Mouse (Mus musculus) stomach, embryonic 14.5 days (tissue): ENCODE results near the gene Txnrd2. TPM values are rescaled to one million over a fixed set of nuclear protein-coding genes. Genes with fewer than 3 reads are reported as not detected.

Experiments used
- ATAC-seq: fragments of 200-750 bp; cut with Nextera tagmentation; 2 replicates; pipeline ENCODE4 v1.8.0; 2017; ENCODE audit warnings: low read depth, moderate TSS enrichment; ENCODE audit not compliant: insufficient number of reproducible peaks, insufficient read depth, low FRiP score
- H3K27ac ChIP-seq: fragments of 300-500 bp; sonication (generic); 2 replicates; pipeline ENCODE4 v1.5.1; 2014; ENCODE audit warnings: mild to moderate bottlenecking, low read length, moderate library complexity, mixed read lengths
- H3K27me3 ChIP-seq: fragments of 300-500 bp; sonication (generic); 2 replicates; pipeline ENCODE4 v1.6.1; 2014; ENCODE audit warnings: low read length, control low read depth, mixed read lengths; ENCODE audit not compliant: control insufficient read depth, insufficient read depth
- H3K36me3 ChIP-seq: fragments of 300-500 bp; sonication (generic); 2 replicates; pipeline ENCODE4 v1.6.1; 2014; ENCODE audit warnings: mild to moderate bottlenecking, control low read depth, low read length, moderate library complexity, mixed read lengths; ENCODE audit not compliant: control insufficient read depth, insufficient read depth
- H3K4me1 ChIP-seq: fragments of 300-500 bp; sonication (generic); 2 replicates; pipeline ENCODE4 v1.6.1; 2014; ENCODE audit warnings: low read length, control low read depth, mixed read lengths; ENCODE audit not compliant: control insufficient read depth, insufficient read depth
- H3K4me2 ChIP-seq: fragments of 300-500 bp; sonication (generic); replicated peaks from 2 replicates; pipeline ENCODE4 v1.6.1; 2014; ENCODE audit warnings: low read depth, low read length, control low read depth
- H3K4me3 ChIP-seq: fragments of 300-500 bp; sonication (generic); 2 replicates; pipeline ENCODE4 v1.5.1; 2014; ENCODE audit warnings: low read depth, low read length, control low read depth
- H3K9ac ChIP-seq: fragments of 300-500 bp; sonication (generic); replicated peaks from 2 replicates; pipeline ENCODE4 v1.6.1; 2014; ENCODE audit warnings: low read depth, mild to moderate bottlenecking, control low read depth, low read length, moderate library complexity, mixed read lengths
- H3K9me3 ChIP-seq: fragments of 300-500 bp; sonication (generic); 2 replicates; pipeline ENCODE4 v1.6.1; 2016; ENCODE audit warnings: low read depth, low read length, control low read depth; ENCODE audit not compliant: control insufficient read depth
- WGBS: fragments of 180-500 bp; shearing (Covaris S2); extraction: QIAGEN DNeasy Blood & Tissue Kit; methylation state at CpG from one replicate; pipeline ENCODE4 v1.1.7; 2014; 5-methylcytosine and 5-hydroxymethylcytosine counted together
- polyA plus RNA-seq: library from polyadenylated mRNA; unstranded; fragments of >200 nt; fragmentation: Nextera tagmentation; extraction: Ambion mirVana; gene quantifications from 2 replicates; pipeline ENCODE4 v1.2.1, GENCODE M21; 2014

The Txnrd2 gene
- polyA plus RNA-seq, 1 experiment from 2014 or later, result 18.8 TPM

DNA sequence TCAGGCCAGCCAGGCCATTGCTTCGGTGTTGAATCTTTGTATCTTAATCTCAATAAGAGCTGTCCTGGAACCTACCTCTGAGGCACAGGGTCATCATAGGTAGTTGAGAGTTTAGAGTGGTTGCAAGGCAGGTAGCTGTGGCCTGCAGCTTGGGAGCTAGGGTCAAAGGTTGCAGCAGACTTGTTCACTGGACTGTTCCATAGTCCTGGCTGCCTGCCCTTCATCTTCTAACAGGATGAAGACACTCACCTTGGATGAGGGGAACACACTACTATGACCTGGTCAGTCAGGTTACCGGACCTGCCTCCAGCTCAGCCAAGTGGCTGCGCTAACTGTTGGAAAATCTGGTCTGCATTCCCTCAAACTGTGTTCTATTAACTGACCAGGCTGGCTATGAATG, 35.1 kb upstream of the Txnrd2 start:
- WGBS, result 99% methylated on average over 3 of the region's 3 CpGs
- no peak overlapping the region for H3K4me2 ChIP-seq
- H3K27me3 ChIP-seq, result no peaks in the 10 kb centered on the region
- no peaks in the 10 kb centered on the region for H3K36me3 ChIP-seq
- H3K9ac ChIP-seq, result no peak overlapping the region
- no peak overlapping the region for H3K4me3 ChIP-seq
- peaks cover 40% of the 10 kb centered on the region for H3K4me1 ChIP-seq
- H3K9me3 ChIP-seq, result no peaks in the 10 kb centered on the region
- no peak for ATAC-seq
- H3K27ac ChIP-seq, result no peak overlapping the region

GRCm38 (mm10) chr16:18391728-18392127, 34.5 kb upstream of the Txnrd2 start:
- Histone ChIP-seq H3K4me2 (no peak overlapping the region), H3K27ac (no peak overlapping the region), H3K27me3 (no peaks in the 10 kb centered on the region), H3K9me3 (no peaks in the 10 kb centered on the region), H3K4me1 (peaks cover 44% of the 10 kb centered on the region), H3K9ac (no peak overlapping the region), H3K36me3 (no peaks in the 10 kb centered on the region), H3K4me3 (no peak overlapping the region)
- no peak for ATAC-seq
- 77% methylated on average over 3 of the region's 3 CpGs for WGBS

DNA sequence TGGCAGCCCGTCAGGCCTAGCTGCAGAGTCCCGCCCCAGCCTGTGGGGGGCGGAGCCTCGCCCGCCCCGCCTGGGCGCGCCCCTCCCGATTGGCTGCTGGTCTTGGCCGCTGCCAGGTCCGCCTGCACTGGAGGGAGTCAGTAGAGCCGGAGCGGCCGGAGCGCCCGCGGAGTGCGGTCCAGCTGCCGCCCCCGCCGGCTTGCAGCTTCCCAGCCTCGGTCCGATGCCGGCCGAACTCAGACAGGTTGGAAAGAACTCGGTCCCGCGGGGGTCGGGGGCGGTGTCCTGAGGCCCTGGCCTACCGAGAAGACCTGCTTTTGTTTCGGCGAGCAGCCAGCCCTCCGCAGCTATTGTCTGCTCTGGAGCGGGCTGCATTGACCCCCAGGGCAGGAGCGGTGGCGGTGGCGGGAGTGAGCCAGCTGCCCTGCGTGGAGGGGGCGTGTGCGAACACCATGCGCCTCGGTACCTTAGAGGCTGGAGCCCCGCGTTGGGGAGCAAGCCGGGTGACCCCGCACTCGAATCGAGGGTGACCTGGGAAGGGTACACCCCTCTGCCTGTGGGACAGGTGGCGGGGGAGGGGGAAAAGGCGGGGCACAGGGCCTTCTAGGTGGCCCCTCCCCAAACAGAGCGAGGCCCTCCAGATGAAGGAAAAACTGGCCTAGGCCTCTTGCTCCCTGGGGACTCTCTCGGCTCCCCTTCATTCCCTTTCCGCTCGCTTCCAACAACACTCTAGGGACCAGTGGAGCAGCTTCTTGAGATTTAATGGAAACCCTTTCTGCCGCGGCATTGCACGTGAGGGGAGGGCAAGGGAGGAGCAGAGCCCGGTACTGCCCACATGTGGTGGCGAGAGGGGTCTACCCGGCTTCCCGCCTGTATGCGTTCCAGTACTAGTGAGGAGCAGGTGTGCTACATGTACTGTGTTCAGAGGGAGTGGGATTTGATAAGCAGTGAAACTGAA, 33.4 kb upstream of the Txnrd2 start:
- Histone ChIP-seq H3K4me3 (peak overlapping the region; percentile 75), H3K4me2 (peak overlapping the region; percentile 72), H3K27ac (peak overlapping the region; percentile 79; the same call in 1 of the 2 replicates), H3K9ac (peak overlapping the region; percentile 73), H3K36me3 (peaks cover 8% of the 10 kb centered on the region; the same call in 1 of the 2 replicates), H3K4me1 (peaks cover 41% of the 10 kb centered on the region), H3K9me3 (no peaks in the 10 kb centered on the region), H3K27me3 (no peaks in the 10 kb centered on the region)
- 1% methylated on average over 61 of the region's 63 CpGs for WGBS
- peak; percentile 82 for ATAC-seq

- Histone ChIP-seq H3K4me2 (peak overlapping the region; percentile 72), H3K4me3 (peak overlapping the region; percentile 75), H3K27me3 (no peaks in the 10 kb centered on the region), H3K27ac (peak overlapping the region; percentile 15; the same call in 1 of the 2 replicates), H3K36me3 (peaks cover 16% of the 10 kb centered on the region; the same call in 1 of the 2 replicates), H3K9ac (no peak overlapping the region), H3K4me1 (peaks cover 32% of the 10 kb centered on the region), H3K9me3 (no peaks in the 10 kb centered on the region)
- no peak for ATAC-seq
- WGBS, result 49% methylated on average over 5 of the region's 5 CpGs
Observed at GRCm38 (mm10) chr16:18393595-18393994, 32.6 kb upstream of the Txnrd2 start.

GRCm38 (mm10) chr16:18394056-18394455, 32.1 kb upstream of the Txnrd2 start:
- no peaks in the 10 kb centered on the region for H3K9me3 ChIP-seq
- H3K36me3 ChIP-seq, result peaks cover 20% of the 10 kb centered on the region; the same call in 1 of the 2 replicates
- no peaks in the 10 kb centered on the region for H3K27me3 ChIP-seq
- H3K4me1 ChIP-seq, result peaks cover 28% of the 10 kb centered on the region
- 0 out of 2 replicates have a peak overlapping the region, but pooled peaks have one; percentile 15 for H3K27ac ChIP-seq
- WGBS, result 74% methylated on average over 3 of the region's 3 CpGs
- peak overlapping the region; percentile 75; the same call in 1 of the 2 replicates for H3K4me3 ChIP-seq
- no peak for ATAC-seq
- H3K9ac ChIP-seq, result no peak overlapping the region
- H3K4me2 ChIP-seq, result peak overlapping the region; percentile 72

DNA sequence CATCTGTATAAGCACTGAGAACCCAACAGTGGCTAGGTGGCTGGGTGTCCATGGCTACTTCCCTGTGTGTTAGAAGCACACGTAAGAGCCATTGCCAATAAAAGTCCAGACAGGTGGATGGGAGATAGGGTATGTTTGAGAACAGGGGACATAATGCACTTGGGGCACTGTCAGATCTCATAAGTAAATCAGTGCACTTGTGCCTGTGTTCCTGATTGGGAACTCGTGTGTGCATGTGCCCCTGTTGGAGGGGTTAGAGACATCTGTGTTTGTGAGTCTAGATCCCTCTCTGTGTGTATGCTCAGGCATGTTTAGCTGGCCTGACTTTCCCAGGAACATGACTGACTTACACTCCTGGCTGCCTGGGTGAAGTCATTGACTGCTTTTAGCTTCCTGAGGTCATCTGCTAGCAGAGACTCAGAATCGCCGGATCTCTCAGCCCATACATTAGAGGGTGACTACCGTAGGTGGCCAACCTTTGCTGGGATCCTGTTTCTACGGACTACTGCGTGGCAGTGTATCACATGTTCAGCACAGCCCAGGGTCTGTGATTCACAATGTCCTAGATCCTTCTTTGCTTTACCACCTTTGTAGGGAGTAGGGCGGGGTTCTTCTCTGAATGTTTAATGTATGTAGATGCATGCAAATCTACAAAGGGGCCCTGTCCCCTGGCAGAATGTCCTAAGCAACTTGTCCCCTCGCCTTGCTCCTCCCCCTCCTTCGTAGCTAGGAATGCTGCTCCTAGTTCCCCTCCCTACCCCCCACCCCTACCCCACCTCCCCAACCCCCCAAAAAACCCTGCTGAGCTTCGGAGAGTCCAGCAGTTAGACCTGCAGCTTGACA, 31.2 kb upstream of the Txnrd2 start:
- Histone ChIP-seq H3K9me3 (no peaks in the 10 kb centered on the region), H3K27me3 (no peaks in the 10 kb centered on the region), H3K36me3 (peaks cover 29% of the 10 kb centered on the region; the same call in 1 of the 2 replicates), H3K4me3 (no peak overlapping the region), H3K4me1 (peaks cover 25% of the 10 kb centered on the region), H3K27ac (peak overlapping the region; percentile 0; the same call in 1 of the 2 replicates), H3K4me2 (no peak overlapping the region; the same call in 1 of the 2 replicates), H3K9ac (no peak overlapping the region)
- ATAC-seq, result 0 out of 2 replicates have a peak, but pooled peaks have one; percentile 1
- WGBS, result 28% methylated on average over 11 of the region's 11 CpGs

DNA sequence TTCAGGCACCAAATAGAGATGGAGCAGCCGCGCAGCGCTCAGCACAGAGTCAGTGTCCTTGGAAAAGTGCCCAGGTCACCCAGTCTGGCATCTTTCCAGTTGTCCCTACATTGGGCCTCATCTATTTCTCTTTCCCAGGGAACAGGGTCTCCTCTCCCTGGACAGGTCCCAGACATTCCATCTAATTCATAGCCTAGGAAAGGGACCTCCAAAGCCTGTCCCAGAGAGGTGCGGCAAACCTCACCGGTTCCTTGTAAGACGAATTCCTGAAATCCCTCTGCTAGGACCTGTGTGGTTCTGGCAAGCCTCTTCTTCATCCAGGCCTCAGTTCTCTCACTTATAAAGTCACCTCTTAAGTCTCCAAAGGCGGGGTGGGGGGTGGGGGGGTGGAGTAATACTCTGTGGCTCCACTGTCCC, 30.6 kb upstream of the Txnrd2 start:
- WGBS, result 45% methylated on average over 6 of the region's 7 CpGs
- Histone ChIP-seq H3K36me3 (peaks cover 29% of the 10 kb centered on the region; the same call in 1 of the 2 replicates), H3K4me2 (no peak overlapping the region), H3K9ac (no peak overlapping the region), H3K4me1 (peaks cover 30% of the 10 kb centered on the region), H3K27ac (peak overlapping the region; percentile 52; the same call in 1 of the 2 replicates), H3K4me3 (no peak overlapping the region), H3K9me3 (no peaks in the 10 kb centered on the region), H3K27me3 (no peaks in the 10 kb centered on the region)
- no peak for ATAC-seq

DNA sequence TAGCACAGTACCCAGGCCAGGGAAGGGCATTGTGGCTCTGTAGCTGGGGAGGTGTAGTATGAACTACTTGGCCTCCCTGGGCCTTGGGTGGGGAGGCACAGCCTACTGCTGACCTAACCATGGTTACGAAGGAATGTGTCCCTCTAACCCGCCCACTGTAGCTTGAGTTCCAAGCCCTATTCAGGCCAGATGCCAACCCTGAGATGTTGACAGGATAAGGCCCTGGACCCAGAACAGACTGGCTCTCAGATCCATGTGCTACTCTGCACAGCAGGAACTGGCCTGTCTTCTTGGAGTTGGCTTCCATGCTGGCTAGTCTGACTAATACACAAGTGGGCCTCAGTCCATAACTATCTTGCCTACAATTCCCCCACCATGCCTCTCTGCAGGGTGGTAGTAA, 30.0 kb upstream of the Txnrd2 start:
- ATAC-seq, result no peak
- no peaks in the 10 kb centered on the region for H3K9me3 ChIP-seq
- H3K9ac ChIP-seq, result no peak overlapping the region
- H3K27ac ChIP-seq, result peak overlapping the region; percentile 52; the same call in 1 of the 2 replicates
- H3K27me3 ChIP-seq, result no peaks in the 10 kb centered on the region
- H3K4me3 ChIP-seq, result no peak overlapping the region
- 75% methylated on average over 2 of the region's 2 CpGs for WGBS
- H3K4me2 ChIP-seq, result 0 out of 2 replicates have a peak overlapping the region, but pooled peaks have one; percentile 2
- peaks cover 36% of the 10 kb centered on the region for H3K4me1 ChIP-seq
- H3K36me3 ChIP-seq, result peaks cover 29% of the 10 kb centered on the region; the same call in 1 of the 2 replicates
